Mouse (Mus musculus) C3H10T1/2 (cell line): Measurements from ENCODE around the gene Zfp607b. TPM values are rescaled to one million over a fixed set of nuclear protein-coding genes. Genes with fewer than 3 reads are reported as not detected.

ENCODE experiments used
- polyA plus RNA-seq, 2 experiments: library from polyadenylated mRNA; unstranded; fragments of >200 nt; fragmentation: generic; extraction: Trizol; gene quantifications; one replicate each; pipeline ENCODE4 v1.2.1; 2012; ENCODE audit warnings: missing spikeins in 2 of 2

The Zfp607b gene
- polyA plus RNA-seq = 1 to 10 TPM in 1 of 2 experiments, under 1 TPM in 1; 0.02 to 1.1 TPM

DNA sequence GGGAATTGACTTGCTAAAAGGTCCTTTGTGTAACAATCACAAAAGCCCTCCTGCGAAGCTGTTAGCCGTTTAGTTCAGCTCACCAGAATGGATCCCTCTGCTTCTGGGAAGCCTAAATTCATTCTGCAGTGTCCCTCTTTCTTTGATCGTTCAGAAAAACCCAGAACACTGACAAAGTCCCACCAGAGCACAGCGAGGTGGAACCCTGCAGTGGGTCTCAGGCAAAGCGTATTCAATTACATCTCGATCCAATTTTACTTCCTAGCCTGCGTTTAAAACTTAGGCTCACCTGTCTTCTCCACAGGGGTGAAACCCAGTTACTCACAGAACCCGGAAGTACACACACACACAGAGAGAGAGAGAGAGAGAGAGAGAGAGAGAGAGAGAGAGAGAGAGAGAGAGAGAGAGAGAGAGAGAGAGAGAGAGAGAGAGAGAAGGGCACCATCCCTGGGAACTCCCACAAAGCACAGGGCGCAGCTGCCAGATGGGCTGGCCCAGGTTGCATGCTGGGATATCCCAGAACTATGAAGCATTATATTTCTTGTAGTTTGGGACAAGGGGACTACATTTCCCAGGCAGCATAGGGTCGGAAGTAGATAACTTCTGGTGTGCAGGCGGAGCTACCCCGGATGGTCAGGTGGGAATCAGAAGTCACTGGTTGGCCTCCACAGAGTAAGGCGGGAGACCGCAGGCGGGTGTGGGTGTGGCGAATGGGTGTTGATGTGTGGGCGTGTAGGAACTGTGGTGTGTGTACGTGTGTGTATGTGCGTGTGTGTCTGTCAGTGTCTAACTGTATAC lies at the start of gene Zfp607b:
Gene Zfp607b, plus strand, starts transcription at position 526 of the 798 bp plus-strand sequence.

DNA sequence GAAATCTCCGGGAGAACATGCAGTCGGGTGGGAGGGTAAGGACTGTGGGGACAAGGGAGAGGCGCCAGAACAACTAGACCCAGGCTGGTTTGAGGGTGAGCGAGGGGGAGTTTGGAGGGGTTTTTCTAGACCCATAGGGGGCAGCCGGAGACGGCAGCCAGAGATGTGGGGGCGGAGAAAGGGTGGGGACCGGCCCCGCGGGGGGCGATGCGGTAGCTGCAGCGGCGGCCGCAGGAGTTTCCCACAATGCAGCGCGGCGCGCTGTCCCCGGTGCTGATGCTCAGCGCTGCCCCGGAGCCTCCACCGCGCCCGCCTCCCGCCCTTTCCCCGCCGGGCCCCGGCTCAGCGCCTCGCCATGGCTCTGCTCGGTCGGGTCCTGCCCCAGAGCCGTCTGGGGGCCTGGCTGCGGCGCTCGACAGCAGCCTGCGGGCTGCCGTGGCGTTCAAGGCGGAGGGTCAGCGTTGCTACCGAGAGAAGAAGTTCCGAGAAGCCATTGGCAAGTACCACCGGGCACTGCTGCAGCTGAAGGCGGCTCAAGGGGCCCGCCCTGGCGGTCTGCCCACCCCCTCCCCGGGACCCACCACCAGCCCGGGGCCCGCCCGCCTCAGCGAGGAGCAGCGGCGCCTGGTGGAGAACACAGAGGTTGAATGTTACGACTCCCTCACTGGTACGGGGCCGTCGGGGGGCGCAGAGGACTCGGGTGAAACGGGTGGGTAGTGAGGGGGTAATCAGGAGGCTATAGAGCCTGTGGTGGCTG lies 35.3 kb upstream of the Zfp607b start, which contains the start of gene Ttc9b:
Gene Ttc9b, plus strand, starts transcription at position 235 of the 757 bp plus-strand sequence.

DNA sequence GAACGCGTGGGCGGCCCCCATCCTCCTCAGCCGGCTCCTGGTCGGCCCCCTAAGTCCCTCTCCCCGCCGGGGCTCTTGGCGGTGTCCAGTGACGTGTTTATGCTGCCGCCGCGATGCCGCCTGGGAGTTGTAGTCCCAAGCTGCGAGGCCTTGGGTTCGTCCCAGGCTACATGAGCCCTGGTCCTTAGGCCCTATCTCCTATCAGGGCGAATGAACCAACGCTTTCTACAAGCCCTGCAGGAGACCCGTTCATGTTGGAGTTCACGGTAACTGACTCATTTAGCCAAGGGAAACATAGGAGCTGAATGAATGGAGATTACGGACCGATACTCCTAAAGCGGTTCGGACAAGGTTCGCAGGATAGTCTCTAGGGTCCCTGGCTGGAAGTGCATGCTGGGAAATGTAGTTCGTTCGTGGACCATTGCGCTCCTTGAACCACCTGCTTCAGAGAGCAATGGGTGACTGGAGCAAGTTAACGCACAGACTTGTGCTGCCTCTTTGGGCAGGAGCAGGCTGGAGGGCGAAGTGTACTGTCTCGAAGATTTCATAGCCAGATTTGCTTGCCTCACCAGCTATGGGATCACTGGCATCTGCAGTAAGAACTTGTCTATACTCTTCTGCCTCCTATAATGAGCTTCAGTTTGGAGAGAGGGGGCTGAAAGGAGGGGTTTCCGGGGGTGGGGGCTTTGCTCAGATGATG lies 14.5 kb upstream of the Zfp607b start, which contains the start of gene Map3k10:
Gene Map3k10, minus strand, starts transcription at position 77 of the 700 bp plus-strand sequence.

DNA sequence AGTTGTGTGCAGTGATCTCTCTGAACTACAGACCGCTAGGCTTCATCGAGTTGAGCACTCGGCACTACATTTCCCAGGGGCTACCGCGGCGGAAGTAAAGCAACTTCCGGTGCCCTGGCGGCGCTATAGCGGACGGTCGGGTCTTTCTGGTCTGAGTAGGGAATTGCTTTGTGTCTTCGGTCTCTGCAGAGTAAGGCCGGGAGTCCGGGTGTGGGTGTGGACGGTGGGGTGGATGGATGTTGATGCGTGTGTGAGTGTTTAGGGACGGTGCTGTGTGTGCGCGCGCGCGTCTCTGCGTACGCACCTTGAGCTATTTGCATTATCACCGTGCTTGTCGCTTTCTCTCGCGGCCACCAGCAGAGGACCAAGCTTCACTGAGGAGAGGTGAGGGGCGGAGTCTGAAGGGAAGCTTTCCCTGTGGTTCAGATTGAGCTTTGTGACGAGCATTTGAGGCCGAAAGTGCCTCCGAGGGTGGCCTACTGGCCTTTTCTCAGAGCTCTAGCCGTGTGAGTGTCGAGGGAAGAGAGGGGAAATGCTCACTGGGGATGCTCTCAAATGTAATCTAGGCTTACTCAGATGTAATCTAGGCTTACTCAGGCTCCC lies 42.2 kb downstream of the Zfp607b start, which contains the start of gene Zfp60:
Gene Zfp60, plus strand, starts transcription at position 109 of the 603 bp plus-strand sequence.

Other genes starting within 250 kb of the Zfp607b start
- under 1 TPM; 0.14 to 0.55 TPM for gene Sptbn4, start 241.7 kb upstream of the Zfp607b start, polyA plus RNA-seq
- 100 to 1,000 TPM in 1 of 2 experiments, 10 to 100 TPM in 1; 86.0 to 169 TPM for gene Blvrb, start 241.4 kb upstream of the Zfp607b start, polyA plus RNA-seq
- 10 to 100 TPM; 10.3 to 28.6 TPM for gene Sertad3, start 215.6 kb upstream of the Zfp607b start, polyA plus RNA-seq
- gene Sertad1, start 202.4 kb upstream of the Zfp607b start, polyA plus RNA-seq = 10 to 100 TPM; 78.0 to 83.1 TPM
- gene Prx, start 190.0 kb upstream of the Zfp607b start, polyA plus RNA-seq = 1 to 10 TPM; 1.3 to 6.9 TPM
- 1 to 10 TPM in 1 of 2 experiments, under 1 TPM in 1; 0.06 to 2.7 TPM for gene Hipk4, start 166.1 kb upstream of the Zfp607b start, polyA plus RNA-seq
- 100 to 1,000 TPM in 1 of 2 experiments, 10 to 100 TPM in 1; 25.5 to 115 TPM for gene Pld3, start 136.1 kb upstream of the Zfp607b start, polyA plus RNA-seq
- 10 to 100 TPM; 11.0 to 14.0 TPM for gene 2310022A10Rik, start 136.1 kb upstream of the Zfp607b start, polyA plus RNA-seq
- gene Akt2, start 97.8 kb upstream of the Zfp607b start, polyA plus RNA-seq = 100 to 1,000 TPM in 1 of 2 experiments, 10 to 100 TPM in 1; 65.5 to 179 TPM
- gene Ttc9b, start 35.4 kb upstream of the Zfp607b start, polyA plus RNA-seq = under 1 TPM; 0.05 to 0.26 TPM
- gene Map3k10, start 14.7 kb upstream of the Zfp607b start, polyA plus RNA-seq = 10 to 100 TPM; 33.6 to 34.0 TPM
- gene Zfp60, start 42.0 kb downstream of the Zfp607b start, polyA plus RNA-seq = 1 to 10 TPM in 1 of 2 experiments, under 1 TPM in 1; 0.19 to 2.0 TPM
- under 1 TPM; 0.07 to 0.97 TPM for gene Zfp626, start 117.9 kb downstream of the Zfp607b start, polyA plus RNA-seq
- 1 to 10 TPM in 1 of 2 experiments, under 1 TPM in 1; 0.07 to 1.4 TPM for gene Zfp59, start 149.3 kb downstream of the Zfp607b start, polyA plus RNA-seq
- gene Zfp607a, start 168.2 kb downstream of the Zfp607b start, polyA plus RNA-seq = under 1 TPM; 0.04 to 0.78 TPM
- 1 to 10 TPM in 1 of 2 experiments, under 1 TPM in 1; 0.29 to 2.0 TPM for gene Zfp974, start 240.1 kb downstream of the Zfp607b start, polyA plus RNA-seq